In genomic region chr12:31534060-31534843, GRCm38 (mm10) we compare ENCODE assay signal across 19 mouse cellular contexts. TPM values are rescaled to one million over a fixed set of nuclear protein-coding genes. Genes with fewer than 3 reads are reported as not detected.
DNase-seq lines count a peak whose midpoint lies in the region; ATAC-seq lines count a peak whose summit lies in the region.
"Had no signal": no experiment of that assay in that cellular context is flagged by ENCODE, and none has a peak within 500 bp of the region (broad histone marks: within the 10 kb centered on the region; RNA-seq: fewer than 3 reads in every experiment).

No protein-coding gene starts in this region.

- H3K4me2 ChIP-seq in embryonic facial prominence, embryonic 13.5 days = no peak overlapping the region
- H3K4me2 ChIP-seq: hindbrain, embryonic 12.5 days; midbrain, embryonic 12.5 days; neural tube, embryonic 12.5 days had no signal

- no peaks in the 10 kb centered on the region for H3K27me3 ChIP-seq in embryonic facial prominence, embryonic 13.5 days
- no peaks in the 10 kb centered on the region for H3K27me3 ChIP-seq in embryonic facial prominence, embryonic 10.5 days (replicated peaks; ENCODE audit: low read depth, poor library complexity, severe bottlenecking)
- H3K27me3 ChIP-seq: hindbrain, embryonic 12.5 days; midbrain, embryonic 12.5 days; neural tube, embryonic 12.5 days had no signal

- no peak for DNase-seq in embryonic facial prominence, embryonic 10.5 days (ENCODE audit: low spot score)
- peak; percentile 12 for DNase-seq in kidney, postnatal 10 days
- no peak for DNase-seq in kidney, postnatal 25 days
- peak; percentile 47 for DNase-seq in brain, adult 2 months (ENCODE audit: low read depth, low spot score)
- DNase-seq in large intestine, adult 2 months (ENCODE audit: low read depth, low spot score) = peak; percentile 66
- DNase-seq in urinary bladder, postnatal 36 days (ENCODE audit: low spot score in 2 of 2) = no peak
- no peak for DNase-seq in urinary bladder, postnatal 4 days (ENCODE audit: low spot score in 2 of 2)
- DNase-seq: cerebellum, postnatal 14 days; liver, postnatal 0 days; lung, postnatal 36 days; thymus, postnatal 36 days had no signal

- WGBS in embryonic facial prominence, embryonic 13.5 days = 59% methylated on average over 11 of the region's 11 CpGs
- 71% methylated on average over 11 of the region's 11 CpGs for WGBS in embryonic facial prominence, embryonic 10.5 days
- 23% methylated on average over 11 of the region's 11 CpGs for WGBS in large intestine, adult 2 months

- no peaks in the 10 kb centered on the region for H3K36me3 ChIP-seq in embryonic facial prominence, embryonic 13.5 days
- H3K36me3 ChIP-seq in embryonic facial prominence, embryonic 10.5 days (replicated peaks) = no peaks in the 10 kb centered on the region
- H3K36me3 ChIP-seq: hindbrain, embryonic 12.5 days; midbrain, embryonic 12.5 days; neural tube, embryonic 12.5 days had no signal

- no peaks in the 10 kb centered on the region for H3K9me3 ChIP-seq in embryonic facial prominence, embryonic 13.5 days
- H3K9me3 ChIP-seq in embryonic facial prominence, embryonic 10.5 days = no peaks in the 10 kb centered on the region
- H3K9me3 ChIP-seq: hindbrain, embryonic 12.5 days; midbrain, embryonic 12.5 days; neural tube, embryonic 12.5 days had no signal

- H3K4me3 ChIP-seq in embryonic facial prominence, embryonic 13.5 days = no peak overlapping the region
- no peak overlapping the region for H3K4me3 ChIP-seq in embryonic facial prominence, embryonic 10.5 days
- H3K4me3 ChIP-seq: hindbrain, embryonic 12.5 days; midbrain, embryonic 12.5 days; neural tube, embryonic 12.5 days had no signal

- H3K9ac ChIP-seq in embryonic facial prominence, embryonic 13.5 days = no peak overlapping the region
- H3K9ac ChIP-seq: hindbrain, embryonic 12.5 days; liver, postnatal 0 days; midbrain, embryonic 12.5 days; neural tube, embryonic 12.5 days had no signal

- peak overlapping the region; percentile 65; the same call in 1 of the 2 replicates for H3K27ac ChIP-seq in embryonic facial prominence, embryonic 13.5 days
- H3K27ac ChIP-seq in embryonic facial prominence, embryonic 10.5 days (replicated peaks) = no peak overlapping the region
- H3K27ac ChIP-seq: hindbrain, embryonic 12.5 days; midbrain, embryonic 12.5 days; neural tube, embryonic 12.5 days; stomach, postnatal 0 days had no signal

- ATAC-seq in embryonic facial prominence, embryonic 13.5 days (ENCODE audit: insufficient number of reproducible peaks, insufficient read depth, low FRiP score, low TSS enrichment, low read depth) = no peak
- ATAC-seq: liver, postnatal 0 days had no signal

- peaks cover 7% of the 10 kb centered on the region; the same call in 1 of the 2 replicates for H3K4me1 ChIP-seq in embryonic facial prominence, embryonic 13.5 days
- 0 out of 2 replicates have a peak, but pooled peaks cover 4% of the 10 kb centered on the region for H3K4me1 ChIP-seq in embryonic facial prominence, embryonic 10.5 days
- H3K4me1 ChIP-seq: neural tube, embryonic 12.5 days had no signal

RNA-seq across cellular contexts. Expression of gene Slc26a4, which starts 25.5 kb away (rescaled TPM):
- not detected in 2 replicates for polyA plus RNA-seq in embryonic facial prominence, embryonic 13.5 days (2015; fragmentation: Nextera tagmentation; extraction: Ambion mirVana)
- polyA plus RNA-seq in embryonic facial prominence, embryonic 10.5 days (2016; fragmentation: Nextera tagmentation; extraction: Ambion mirVana) = 0.31 TPM in 1 of 2 replicates, not detected in the other
- 0.31 and 0.49 TPM in 2 replicates for polyA plus RNA-seq in large intestine, adult 2 months (2012; rRNA removed)
- polyA plus RNA-seq: embryonic facial prominence, embryonic 11.5 days; gonadal fat pad, adult 2 months; midbrain, embryonic 12.5 days; neural tube, embryonic 12.5 days; spleen, adult 2 months had no signal

RNA-seq across cellular contexts. Expression of gene Cbll1, which starts 34.8 kb away (rescaled TPM):
- polyA plus RNA-seq in embryonic facial prominence, embryonic 13.5 days (2015; fragmentation: Nextera tagmentation; extraction: Ambion mirVana) = 15.1 and 16.5 TPM in 2 replicates
- 21.3 TPM in 2 replicates for polyA plus RNA-seq in embryonic facial prominence, embryonic 10.5 days (2016; fragmentation: Nextera tagmentation; extraction: Ambion mirVana)
- polyA plus RNA-seq in large intestine, adult 2 months (2012; rRNA removed) = 4.0 and 6.1 TPM in 2 replicates

Comparison
In these comparisons a context has a peak if more than half of its experiments do, and no peak if none do; other contexts are left out.
1. DNase-seq: peak in kidney, postnatal 10 days (single experiment), brain, adult 2 months (single experiment) and large intestine, adult 2 months (single experiment); none in embryonic facial prominence, embryonic 10.5 days (single experiment), kidney, postnatal 25 days (0 of 2), urinary bladder, postnatal 36 days (0 of 2) and urinary bladder, postnatal 4 days (0 of 2).